Mouse (Mus musculus): Measurements from ENCODE around the gene Nfix.

GRCm38 (mm10) chr8:84656641-84657126, 143.5 kb downstream of the Nfix start:
- no peak for TF ChIP-seq MAFK (IDR thresholded peaks at IDR 0.05; ENCODE audit: insufficient read depth, low read depth, low read length)
- TF ChIP-seq ZC3H11A (IDR thresholded peaks at IDR 0.05; ENCODE audit: borderline replicate concordance, low read depth, low read length) = no peak
- no peak for TF ChIP-seq HCFC1 (IDR thresholded peaks at IDR 0.05; ENCODE audit: borderline replicate concordance, insufficient read depth, low read length)
- no peak for TF ChIP-seq CHD2 (IDR thresholded peaks at IDR 0.05; ENCODE audit: low read depth, low read length)
- TF ChIP-seq ZNF384 (IDR thresholded peaks at IDR 0.05; ENCODE audit: low read depth, low read length) = no peak

Data from ES-E14 (cell line).